Mouse (Mus musculus) midbrain, postnatal 0 days (tissue): ENCODE results near the gene Mterf2. TPM values are rescaled to one million over a fixed set of nuclear protein-coding genes. Genes with fewer than 3 reads are reported as not detected.

Source experiments
- ATAC-seq: fragments of 200-750 bp; cut with Nextera tagmentation; 2 replicates; pipeline ENCODE4 v1.8.0; 2017; ENCODE audit warnings: moderate number of reproducible peaks, mild to moderate bottlenecking, moderate TSS enrichment, moderate library complexity; ENCODE audit not compliant: low FRiP score
- DNase-seq: peaks from one replicate; pipeline ENCODE4 v3.0.0-alpha.2; 2015; ENCODE audit warnings: low spot score
- H3K27ac ChIP-seq: fragments of 300-500 bp; sonication (generic); 2 replicates; pipeline ENCODE4 v1.5.1; 2014; ENCODE audit warnings: low read depth, mild to moderate bottlenecking, low read length, mixed read lengths
- H3K27me3 ChIP-seq: fragments of 300-500 bp; sonication (generic); 2 replicates; pipeline ENCODE4 v1.6.1; 2014; ENCODE audit warnings: low read length, control low read depth, mixed read lengths; ENCODE audit not compliant: insufficient read depth
- H3K36me3 ChIP-seq: fragments of 300-500 bp; sonication (generic); 2 replicates; pipeline ENCODE4 v1.6.1; 2014; ENCODE audit warnings: low read length, control low read depth, mixed read lengths; ENCODE audit not compliant: insufficient read depth
- H3K4me1 ChIP-seq: fragments of 300-500 bp; sonication (generic); 2 replicates; pipeline ENCODE4 v1.6.1; 2014; ENCODE audit warnings: mild to moderate bottlenecking, control low read depth, antibody characterized with exemption, low read length, mixed read lengths; ENCODE audit not compliant: insufficient read depth
- H3K4me2 ChIP-seq: fragments of 300-500 bp; sonication (generic); 2 replicates; pipeline ENCODE4 v1.6.1; 2014; ENCODE audit warnings: low read depth, mild to moderate bottlenecking, low read length, mixed read lengths; ENCODE audit not compliant: poor library complexity, severe bottlenecking
- H3K4me3 ChIP-seq: fragments of 300-500 bp; sonication (generic); 2 replicates; pipeline ENCODE4 v1.5.1; 2014; ENCODE audit warnings: low read depth, mild to moderate bottlenecking, low read length, moderate library complexity
- H3K9ac ChIP-seq: fragments of 300-500 bp; sonication (generic); replicated peaks from 2 replicates; pipeline ENCODE4 v1.6.1; 2014; ENCODE audit warnings: mild to moderate bottlenecking, low read length, moderate library complexity, mixed read lengths; ENCODE audit not compliant: poor library complexity, severe bottlenecking
- H3K9me3 ChIP-seq: fragments of 300-500 bp; sonication (generic); 2 replicates; pipeline ENCODE4 v1.6.1; 2016; ENCODE audit warnings: low read length, control low read depth
- CTCF ChIP-seq: IDR thresholded peaks from 2 replicates; pipeline ENCODE4 v1.5.1; 2016; ENCODE audit warnings: antibody characterized with exemption, mild to moderate bottlenecking
- WGBS: fragments of 180-500 bp; shearing (Covaris S2); extraction: QIAGEN DNeasy Blood & Tissue Kit; methylation state at CpG from one replicate; pipeline ENCODE4 v1.1.7; 2014; 5-methylcytosine and 5-hydroxymethylcytosine counted together
- polyA plus RNA-seq: library from polyadenylated mRNA; unstranded; fragments of >200 nt; fragmentation: Nextera tagmentation; extraction: Ambion mirVana; gene quantifications from 2 replicates; pipeline ENCODE4 v1.2.1, GENCODE M21; 2015
- total RNA-seq: library from RNA; depleted of rRNA; stranded (reverse); fragments of >200 nt; gene quantifications from 2 replicates; pipeline ENCODE4 v1.2.3, GENCODE M21; 2014; rRNA removed

Mterf2 gene
- total and polyA plus RNA-seq, 2 experiments from 2014 or later: 19.8 to 32.7 TPM

DNA sequence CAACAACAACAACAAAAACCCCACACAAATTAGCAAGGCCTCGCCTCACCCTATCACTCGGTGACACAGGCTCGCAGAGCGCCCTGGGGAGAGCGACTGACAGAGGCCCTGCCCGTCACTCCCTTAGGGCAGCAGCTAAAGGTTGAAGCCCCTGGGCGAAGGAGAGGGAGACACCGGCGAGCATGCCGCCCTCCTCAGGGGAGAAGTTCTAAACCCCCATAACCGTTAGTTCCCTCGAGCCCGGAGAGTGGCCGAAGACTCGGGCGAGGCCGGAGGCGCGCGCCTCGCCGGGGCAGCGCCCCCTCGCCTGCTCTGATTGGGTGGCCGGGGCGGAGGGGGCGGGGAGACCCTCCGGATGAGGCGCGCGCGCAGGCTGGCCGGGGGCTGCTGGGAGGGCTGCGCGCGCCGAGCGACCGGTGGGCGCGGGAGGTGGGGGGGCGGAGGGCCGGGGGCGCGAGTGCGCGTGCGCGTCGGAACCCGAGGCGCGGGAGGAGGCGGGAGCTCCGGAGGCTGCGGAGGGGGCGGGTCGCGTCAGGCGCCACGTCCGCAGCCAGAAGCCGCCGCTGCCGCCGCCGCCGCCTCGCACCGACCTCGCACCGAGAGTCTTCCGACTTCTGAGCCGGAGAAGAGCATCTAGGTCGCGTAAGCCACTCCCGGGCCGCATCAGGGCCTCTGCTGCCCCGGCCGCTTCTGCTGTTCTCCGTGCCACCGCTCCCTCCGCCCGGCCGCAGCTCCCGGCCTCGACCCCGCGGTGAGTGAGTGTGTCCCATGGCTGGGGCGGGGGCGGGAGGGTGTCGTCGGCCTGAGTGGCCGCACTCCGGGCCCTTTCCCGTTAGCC lies 25.4 kb downstream of the Mterf2 start, which contains the start of the genes Fhl4 and Tmem263:
TSS of gene Fhl4 (minus strand) at position 249 of the 838 bp plus-strand sequence.
TSS of gene Tmem263 (plus strand) at position 381 of the 838 bp plus-strand sequence.
- Histone ChIP-seq H3K27me3 (no peaks in the 10 kb centered on the region), H3K36me3 (no peaks in the 10 kb centered on the region), H3K4me1 (no peaks in the 10 kb centered on the region), H3K4me3 (peak within 1 kb of the TSS; percentile 97), H3K27ac (peak within 1 kb of the TSS; percentile 92), H3K4me2 (peak within 1 kb of the TSS; percentile 90), H3K9me3 (no peaks in the 10 kb centered on the region), H3K9ac (peak within 1 kb of the TSS; percentile 95)
- peak; percentile 95 for DNase-seq
- TF ChIP-seq CTCF: peak; percentile 35; the same call in 1 of the 2 replicates
- under 1% methylated on average over 40 of the region's 96 CpGs for WGBS
- peak; percentile 95 for ATAC-seq

DNA sequence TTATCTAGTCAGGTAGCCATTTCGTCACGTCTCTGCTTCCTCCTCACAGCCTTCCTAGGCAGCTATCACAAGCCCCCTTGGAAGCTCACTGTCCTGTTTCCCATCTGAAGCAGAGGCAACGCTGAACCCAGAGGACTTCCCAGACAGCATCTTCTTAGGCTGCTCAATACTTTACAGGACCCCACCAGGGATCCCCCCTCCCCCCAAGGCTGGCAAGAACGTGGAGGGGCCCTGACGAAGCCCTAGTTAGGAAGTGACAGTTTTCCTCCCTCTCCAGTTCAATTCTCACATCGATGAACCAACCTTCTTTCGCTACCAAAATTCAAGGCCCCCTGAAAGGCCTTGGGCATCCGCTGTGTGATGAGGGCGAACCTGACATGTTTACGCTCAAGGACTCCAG lies 26.0 kb downstream of the Mterf2 start:
- Histone ChIP-seq H3K36me3 (no peaks in the 10 kb centered on the region), H3K27me3 (no peaks in the 10 kb centered on the region), H3K4me3 (peak overlapping the region; percentile 97), H3K4me2 (peak overlapping the region; percentile 90), H3K9me3 (no peaks in the 10 kb centered on the region), H3K4me1 (no peaks in the 10 kb centered on the region), H3K9ac (peak overlapping the region; percentile 95), H3K27ac (peak overlapping the region; percentile 92)
- DNase-seq (no peak), ATAC-seq (peak; percentile 38; the same call in 1 of the 2 replicates)
- no peak for TF ChIP-seq CTCF
- WGBS: under 1% methylated on average over 10 of the region's 10 CpGs

DNA sequence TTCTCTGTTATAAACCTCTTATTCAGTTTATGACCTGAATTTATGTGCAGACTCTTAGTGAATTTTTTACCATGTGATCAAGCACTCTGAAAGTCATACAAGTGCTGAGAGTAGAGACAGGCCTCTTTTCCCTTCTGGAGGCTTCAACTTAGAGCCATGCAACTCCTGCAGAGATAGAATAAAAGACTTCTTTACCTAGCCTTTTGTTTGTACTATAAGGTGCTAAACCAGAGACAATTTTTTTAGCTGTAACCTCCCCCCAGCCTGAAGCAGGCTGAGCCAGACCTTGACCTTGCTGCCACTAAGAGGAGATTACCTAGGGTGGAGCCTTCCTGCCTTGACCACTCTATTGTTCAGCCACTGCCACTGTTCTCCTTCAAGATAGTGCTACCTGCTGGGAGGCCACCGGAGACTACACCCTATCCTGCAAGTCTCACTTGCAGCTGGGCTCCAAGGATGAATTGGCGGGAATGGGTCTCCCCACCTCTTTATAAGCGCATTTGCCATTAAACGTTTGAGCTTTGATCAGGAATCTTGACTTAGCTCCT lies 56.1 kb downstream of the Mterf2 start:
- Histone ChIP-seq H3K27me3 (no peaks in the 10 kb centered on the region), H3K27ac (no peak overlapping the region), H3K9ac (no peak overlapping the region), H3K9me3 (no peaks in the 10 kb centered on the region), H3K36me3 (no peaks in the 10 kb centered on the region), H3K4me3 (no peak overlapping the region), H3K4me1 (no peaks in the 10 kb centered on the region), H3K4me2 (no peak overlapping the region)
- DNase-seq: no peak
- TF ChIP-seq CTCF: no peak
- WGBS: 55% methylated on average over 4 of the region's 4 CpGs
- ATAC-seq: no peak

Other genes starting within 250 kb of the Mterf2 start
- gene Ric8b, start 210.4 kb downstream of the Mterf2 start, total RNA-seq: 48.4 and 61.2 TPM in 2 replicates
- 34.5 and 34.8 TPM in 2 replicates for gene Ric8b, start 210.4 kb downstream of the Mterf2 start, polyA plus RNA-seq
- 1.7 and 2.0 TPM in 2 replicates for gene Fhl4, start 25.5 kb downstream of the Mterf2 start, total RNA-seq
- 2.1 TPM in 2 replicates for gene Fhl4, start 25.5 kb downstream of the Mterf2 start, polyA plus RNA-seq
- gene Tmem263, start 25.4 kb downstream of the Mterf2 start, total RNA-seq: 29.6 and 33.5 TPM in 2 replicates
- 44.2 and 46.5 TPM in 2 replicates for gene Tmem263, start 25.4 kb downstream of the Mterf2 start, polyA plus RNA-seq
- gene Cry1, start 57.0 kb upstream of the Mterf2 start, total RNA-seq: 22.1 and 27.8 TPM in 2 replicates
- gene Cry1, start 57.0 kb upstream of the Mterf2 start, polyA plus RNA-seq: 30.9 and 34.8 TPM in 2 replicates